Mouse (Mus musculus) left cerebral cortex, postnatal 4 days (tissue): ENCODE data around the gene Fam160b1. TPM values are rescaled to one million over a fixed set of nuclear protein-coding genes. Genes with fewer than 3 reads are reported as not detected.
A peak's percentile ranks its signal among the peaks of the same experiment; 100 is the strongest.

Source experiments
- DNase-seq: peaks from one replicate; pipeline ENCODE4 v3.0.0-alpha.2; 2022
- intact Hi-C: fragments of 180-260 bp; cut with DNase I; formaldehyde crosslinking; loops from one replicate; pipeline ENCODE4 v1.15.1; 2025
- total RNA-seq, 2 experiments: library from RNA; stranded (reverse); gene quantifications; 2 replicates each; pipeline ENCODE4 v1.2.3; 2021

The Fam160b1 gene
- total RNA-seq, 2 experiments from 2014 or later = 27.9 to 30.4 TPM

DNA sequence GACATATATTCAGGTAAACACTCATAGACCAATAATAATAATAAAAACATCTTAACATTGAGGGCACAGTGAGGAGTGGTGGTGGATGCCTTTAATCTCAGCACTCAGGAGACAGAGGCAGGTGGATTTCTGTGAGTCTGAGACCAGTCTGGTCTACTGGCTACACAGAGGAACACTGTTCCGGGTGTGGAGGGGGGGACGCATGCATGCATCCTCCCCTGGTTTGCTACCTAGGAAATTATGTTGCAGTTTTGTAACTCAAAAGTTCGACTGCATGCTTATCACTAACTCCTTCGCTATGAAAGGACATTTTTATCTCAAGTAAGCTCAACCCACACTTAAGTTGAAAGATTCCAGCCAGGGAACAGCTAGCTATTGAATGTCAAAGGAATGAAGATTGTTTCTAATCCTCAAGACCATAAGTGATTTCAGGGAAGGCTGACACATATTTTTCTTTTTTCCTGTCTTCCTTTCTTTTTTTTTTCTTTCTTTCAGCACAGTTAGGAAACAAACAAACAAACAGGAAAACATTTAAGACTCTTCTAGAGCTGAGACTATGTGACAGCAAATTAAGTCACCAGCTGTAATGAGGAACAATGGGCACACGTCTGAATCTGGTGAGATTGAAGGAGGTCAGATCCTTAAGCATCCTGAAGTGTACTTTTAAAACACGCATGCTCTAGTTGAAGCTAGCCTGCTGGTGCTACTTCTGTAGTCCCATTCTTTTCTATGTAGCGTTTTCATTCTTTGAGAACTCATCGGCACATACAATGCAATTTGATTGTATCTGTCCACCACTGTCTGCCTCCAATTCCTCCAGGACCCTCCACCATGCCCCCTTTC lies 19.4 kb upstream of the Fam160b1 start:
- no peak for DNase-seq
- intact Hi-C loops = no loop called here

DNA sequence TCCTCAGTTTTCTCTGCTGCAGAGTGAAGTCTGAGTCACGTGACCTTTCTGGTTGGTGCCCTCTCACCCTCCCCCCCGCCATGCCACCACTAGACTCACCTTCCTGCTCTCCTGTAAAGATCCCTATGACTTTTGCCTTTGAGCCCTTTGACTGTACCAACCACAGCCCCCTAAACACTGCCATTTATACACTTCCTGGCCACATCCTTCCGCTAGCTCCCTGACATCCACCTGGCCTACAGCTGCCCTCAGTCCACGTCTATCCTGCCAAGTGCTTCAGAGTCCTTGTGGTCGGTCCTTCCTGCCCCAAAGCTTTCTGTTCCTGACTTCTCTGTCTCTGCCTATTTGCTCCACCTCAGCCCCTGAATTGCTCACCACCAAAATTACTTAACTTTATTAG lies 16.6 kb upstream of the Fam160b1 start:
- intact Hi-C loops = no loop called here
- DNase-seq = no peak

DNA sequence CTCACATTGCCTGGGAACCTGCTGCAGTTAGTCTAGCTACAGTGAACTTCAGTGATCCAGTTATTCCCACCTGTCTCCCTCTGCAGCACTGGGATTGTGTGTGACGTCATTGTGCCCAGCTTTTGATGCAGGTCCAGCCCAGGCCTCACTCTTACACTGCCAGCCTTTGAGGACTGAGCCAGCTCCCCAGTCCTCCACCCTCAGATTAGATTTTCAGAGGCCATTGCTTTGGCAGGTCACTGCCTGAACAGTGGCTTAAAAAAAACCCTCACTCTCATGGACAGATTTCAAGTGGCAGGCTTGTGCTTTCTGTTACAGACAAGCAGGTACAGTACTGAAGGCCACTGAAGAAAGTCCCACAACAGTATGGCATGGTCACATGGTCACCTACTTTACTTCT lies 15.8 kb upstream of the Fam160b1 start:
- intact Hi-C loops = no loop called here
- no peak for DNase-seq

DNA sequence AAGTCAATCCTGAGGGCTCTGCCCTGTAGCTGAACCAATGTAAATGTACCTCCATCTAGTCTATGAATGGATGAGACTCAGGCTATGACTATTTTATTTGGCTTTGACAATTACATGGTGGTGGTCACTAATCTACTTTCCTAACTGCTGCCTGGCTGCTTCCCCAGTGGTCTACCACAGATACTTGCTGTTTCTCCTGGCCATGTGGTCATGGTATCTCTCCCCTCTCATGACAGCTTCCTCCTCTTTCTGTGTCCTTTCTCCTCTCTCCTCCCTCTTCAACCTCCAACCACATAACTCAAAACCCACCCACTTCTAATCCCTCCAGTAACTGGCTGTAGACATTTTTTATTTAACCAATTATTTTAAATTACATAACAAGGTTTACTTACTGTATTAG lies 11.4 kb upstream of the Fam160b1 start:
- intact Hi-C loops = no loop called here
- no peak for DNase-seq

DNA sequence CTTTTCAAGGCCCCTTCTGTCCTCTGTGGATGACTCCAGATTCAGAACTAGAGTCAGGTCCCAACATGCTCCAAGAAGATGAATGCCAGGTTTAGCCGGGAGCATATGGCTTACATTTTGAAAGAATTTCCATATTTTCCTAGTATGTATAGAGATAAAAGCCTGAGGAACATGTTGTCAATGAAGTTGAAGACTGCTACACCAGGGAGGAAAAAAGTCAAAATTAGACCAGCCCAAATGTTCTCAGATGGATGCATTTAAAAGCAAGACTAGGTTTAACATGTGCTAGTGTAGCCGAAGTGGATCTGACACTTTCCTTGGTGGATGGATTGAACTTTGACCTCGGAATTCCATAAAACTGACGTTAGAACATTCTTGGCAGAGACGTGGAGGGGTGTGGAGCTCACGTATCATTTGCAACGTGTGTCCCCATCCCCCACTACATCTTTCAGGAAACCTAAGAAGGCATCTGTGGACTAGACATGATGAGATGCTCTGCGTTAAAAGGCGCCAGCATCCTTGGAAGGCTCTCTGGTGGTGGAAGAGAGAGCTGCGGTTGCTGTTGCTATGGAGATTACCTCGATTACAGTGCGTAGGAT lies 8.0 kb upstream of the Fam160b1 start:
- intact Hi-C loops = no loop called here
- DNase-seq = no peak

DNA sequence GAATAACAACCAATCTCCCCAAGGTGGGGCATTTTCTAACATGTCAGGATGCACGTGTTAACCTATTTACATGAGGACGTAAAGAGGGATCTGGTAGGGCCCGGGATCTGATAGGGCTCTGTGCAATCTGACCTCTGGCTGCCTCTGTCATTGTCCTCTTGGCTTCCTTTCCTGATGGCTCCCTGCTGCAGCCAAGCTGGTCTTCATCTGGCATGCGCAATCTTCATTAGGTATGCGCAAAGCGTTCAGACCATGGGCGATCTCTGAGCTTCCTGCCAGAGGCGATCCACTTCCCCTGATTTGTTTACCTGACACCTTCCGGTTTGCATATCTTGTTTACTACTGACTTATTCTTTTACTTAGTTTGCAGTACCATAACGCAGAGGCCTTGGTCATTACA lies 7.3 kb upstream of the Fam160b1 start:
- intact Hi-C loops = no loop called here
- DNase-seq = no peak

DNA sequence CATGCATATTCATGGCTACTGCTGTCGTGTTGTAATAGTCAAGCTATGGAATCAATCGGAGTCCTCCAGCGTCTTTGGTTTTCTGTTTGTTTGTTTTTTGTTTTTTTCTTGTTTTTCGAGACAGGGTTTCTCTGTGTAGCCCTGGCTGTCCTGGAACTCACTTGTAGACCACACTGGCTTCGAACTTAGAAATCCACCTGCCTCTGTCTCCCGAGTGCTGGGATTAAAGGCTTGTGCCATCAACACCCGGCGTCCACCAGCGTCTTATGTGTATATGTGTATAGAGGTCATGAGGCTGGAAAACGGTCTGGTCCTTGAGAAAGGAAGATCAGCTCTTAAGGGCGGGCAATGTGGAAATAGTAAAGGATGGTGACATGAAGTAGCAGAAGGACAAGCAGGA lies 6.4 kb upstream of the Fam160b1 start:
- DNase-seq = no peak
- intact Hi-C loops = no loop called here

DNA sequence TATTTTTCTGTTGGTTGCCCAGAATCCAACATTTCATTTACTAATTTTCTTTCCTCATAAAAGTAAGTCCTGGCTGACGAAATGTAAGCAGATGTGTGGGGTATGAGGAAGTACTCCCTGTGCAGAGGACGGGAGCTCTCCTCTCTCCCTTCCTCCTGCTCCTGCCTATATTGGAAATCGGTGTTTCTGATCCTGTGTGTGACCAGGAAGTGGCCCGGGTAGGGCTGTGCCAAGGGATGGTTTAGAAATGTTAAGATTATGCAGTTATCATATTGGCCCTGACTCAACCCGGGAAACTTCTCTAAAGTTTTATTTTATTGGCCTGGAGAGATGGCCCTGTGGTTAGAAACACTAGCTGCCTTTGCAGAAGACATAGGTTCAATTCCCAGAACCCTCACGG lies 5.8 kb upstream of the Fam160b1 start:
- DNase-seq = no peak
- intact Hi-C loops = no loop called here

DNA sequence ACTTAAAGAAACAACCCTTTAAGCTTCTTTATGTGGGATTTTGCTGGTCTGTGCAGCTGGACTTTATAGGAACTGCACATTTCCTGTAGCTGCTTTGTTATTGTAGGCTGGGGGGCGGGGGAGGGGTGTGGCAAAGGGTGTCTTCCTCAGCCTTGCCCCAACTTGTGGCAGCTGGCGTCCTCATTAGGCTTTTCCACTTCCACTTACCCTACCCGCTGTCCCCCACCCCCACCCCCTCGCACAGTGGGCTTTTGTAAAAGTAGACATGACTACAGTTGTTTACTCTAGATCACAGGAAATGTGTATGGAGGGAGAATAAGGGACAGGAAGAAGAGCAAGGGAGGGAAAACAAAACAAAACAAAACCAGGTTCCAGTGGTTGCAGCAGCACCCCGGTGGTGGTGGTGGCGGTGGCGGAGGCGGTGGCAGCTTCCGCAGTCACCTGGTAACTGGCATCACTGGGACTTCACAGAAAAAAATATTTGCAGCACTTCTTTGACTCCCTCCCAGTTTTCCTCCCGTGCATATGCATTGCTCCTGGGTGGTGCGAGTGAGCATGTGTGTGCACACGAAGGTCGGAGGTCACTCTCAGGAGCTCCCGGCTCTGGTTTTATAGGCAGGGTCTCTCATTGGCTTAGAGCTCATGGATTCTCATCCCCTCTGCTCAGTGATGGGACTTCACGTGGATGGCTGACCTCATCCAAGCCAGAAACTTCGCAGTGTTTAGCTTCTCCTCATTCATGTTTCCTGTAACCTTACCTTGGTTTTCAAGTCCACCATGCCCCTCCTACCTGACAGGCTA lies 4.8 kb upstream of the Fam160b1 start:
- intact Hi-C loops = no loop called here

DNA sequence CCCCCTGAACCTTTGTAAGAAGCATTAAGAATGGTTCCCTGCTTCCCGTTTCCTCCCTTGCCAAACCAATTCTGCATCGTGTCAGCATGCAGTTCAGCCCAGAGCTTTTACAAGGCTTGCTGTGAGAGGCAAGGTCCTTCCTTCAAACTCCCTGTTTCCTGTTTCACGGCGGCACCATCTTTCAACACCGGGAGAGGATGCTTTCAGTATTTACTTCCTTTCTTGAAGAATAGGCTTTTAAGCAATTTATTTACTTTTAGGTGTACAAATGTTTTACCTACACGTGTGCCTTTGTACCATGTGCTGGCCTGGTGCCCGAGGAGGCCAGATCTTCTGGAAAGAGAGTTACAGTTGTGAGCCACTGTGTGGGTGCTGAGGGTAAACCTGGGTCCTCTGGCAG lies 4.2 kb upstream of the Fam160b1 start:
- intact Hi-C loops = no loop called here
- no peak for DNase-seq

More for the DNA sequence above, 4.8 kb upstream of the Fam160b1 start:
- no peak for DNase-seq

DNA sequence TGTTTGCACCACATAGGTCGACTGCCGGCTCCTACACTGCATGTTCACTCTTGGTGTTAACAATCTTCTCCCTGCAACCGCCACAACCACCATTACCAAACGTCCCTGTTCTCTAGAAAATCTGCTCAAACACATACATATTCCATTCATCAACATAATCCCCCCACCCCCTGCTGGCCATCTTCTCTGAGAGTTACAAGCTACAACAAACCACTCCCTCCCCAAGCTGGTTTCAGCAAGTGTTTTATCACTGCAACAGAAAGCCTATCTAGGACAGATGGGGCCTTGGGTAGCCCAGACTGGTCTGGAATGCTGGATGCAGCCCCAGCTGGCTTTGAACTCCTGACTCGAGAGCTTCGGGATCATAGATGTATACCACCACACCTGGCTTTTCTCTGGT lies 3.2 kb upstream of the Fam160b1 start:
- intact Hi-C loops = no loop called here
- DNase-seq = no peak

DNA sequence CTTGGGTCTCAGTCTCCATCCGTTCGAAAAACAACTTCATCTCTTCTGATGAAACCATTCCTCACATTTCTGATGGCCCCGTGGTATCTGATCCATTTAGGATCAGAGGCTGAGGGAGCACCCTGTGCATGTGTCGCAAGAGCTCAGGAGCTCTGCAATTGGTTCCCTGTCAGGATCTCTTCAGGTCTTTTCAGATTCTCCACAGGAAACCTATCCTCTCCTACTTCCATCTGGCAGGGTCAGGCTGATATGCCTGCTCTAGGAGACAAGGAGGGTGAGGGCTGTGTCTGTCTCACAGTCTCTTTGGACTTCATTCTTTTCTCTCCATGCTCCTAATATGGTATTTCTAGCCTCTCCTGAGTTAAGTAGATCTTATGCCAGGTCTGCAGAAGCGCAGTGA lies 2.7 kb upstream of the Fam160b1 start:
- no peak for DNase-seq
- intact Hi-C loops = no loop called here

DNA sequence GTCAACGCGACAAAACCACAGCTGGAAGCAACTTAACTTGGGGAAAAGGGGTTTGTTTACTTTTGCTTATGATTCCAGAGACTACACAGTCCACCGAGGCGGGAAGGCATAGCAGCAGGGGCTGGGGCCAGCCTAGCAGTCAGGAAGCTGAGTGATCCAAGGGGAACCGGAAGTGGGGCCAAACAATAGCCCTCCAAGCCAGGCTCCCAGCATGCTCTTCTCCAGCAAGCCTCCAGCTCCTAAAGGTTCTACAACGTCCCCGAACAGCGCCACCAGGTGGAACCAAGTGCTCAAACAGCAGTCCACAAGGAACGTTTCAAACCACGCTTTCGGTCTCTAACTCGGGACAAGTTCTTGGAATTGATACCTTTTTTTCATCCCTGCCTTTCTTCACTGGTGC lies 2.2 kb upstream of the Fam160b1 start:
- intact Hi-C loops = no loop called here
- DNase-seq = peak; percentile 60

DNA sequence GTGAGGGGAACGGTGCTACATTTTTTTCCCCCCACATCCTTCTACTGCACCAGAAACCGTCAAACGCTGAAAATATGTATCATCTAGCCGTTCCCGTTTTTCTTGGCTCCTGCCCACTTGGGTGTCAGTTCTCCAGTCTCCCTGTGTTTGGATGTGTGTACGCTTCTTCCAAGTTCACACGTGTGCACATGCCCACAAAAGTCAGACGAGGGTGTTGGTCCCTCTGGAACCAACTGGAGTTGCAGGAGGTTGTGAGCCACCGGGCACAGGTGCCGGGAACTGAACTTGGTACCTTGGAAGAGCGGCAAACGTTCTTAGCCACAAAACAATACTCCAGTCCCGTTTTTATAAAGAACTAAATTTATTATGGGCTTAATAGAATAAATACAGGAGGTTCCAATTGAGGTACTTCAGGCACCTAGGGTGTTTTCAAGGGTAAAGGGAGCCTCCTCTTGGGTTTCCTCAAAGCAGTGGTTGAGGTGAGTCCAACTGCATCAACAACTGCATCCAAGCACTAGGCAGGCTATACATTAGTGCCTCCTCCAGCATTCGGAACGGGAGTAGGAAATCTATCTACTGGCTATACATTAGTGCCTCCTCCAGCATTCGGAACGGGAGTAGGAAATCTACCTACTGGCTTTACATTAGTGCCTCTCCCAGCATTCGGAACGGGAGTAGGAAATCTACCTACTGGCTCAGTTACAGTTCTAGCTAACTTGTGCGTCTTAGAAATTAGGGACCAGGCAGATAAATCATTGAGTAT lies 1.5 kb upstream of the Fam160b1 start:
- intact Hi-C loops = no loop called here
- no peak for DNase-seq

DNA sequence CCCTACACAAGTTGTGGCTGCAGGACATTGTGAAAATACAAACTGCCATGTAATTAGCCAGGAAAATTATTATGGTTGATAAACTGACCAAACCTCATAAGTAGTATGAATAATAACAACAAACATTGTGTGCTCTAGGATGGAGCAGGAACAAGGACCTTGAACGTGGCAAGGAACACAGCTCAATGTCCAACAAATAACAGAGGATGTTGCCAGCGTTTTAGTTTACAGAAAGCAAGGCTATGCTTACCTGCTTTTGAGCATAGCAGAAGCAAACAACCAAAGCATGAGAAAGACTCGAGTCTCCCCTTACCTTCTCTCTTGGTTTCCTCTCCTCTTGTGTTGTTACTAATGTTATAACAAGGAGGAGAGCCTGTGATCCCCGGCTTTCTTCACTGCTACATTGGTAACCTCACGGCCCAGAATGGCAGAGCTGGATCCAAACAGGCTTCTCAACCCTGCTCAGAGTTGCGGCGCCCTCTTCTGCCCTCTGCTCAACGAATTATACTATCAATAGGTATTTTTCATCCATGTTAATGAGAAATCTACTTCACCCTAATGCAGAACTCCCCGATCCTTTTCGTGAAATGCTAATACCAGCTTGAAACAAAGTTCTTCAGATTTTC lies 666 bp upstream of the Fam160b1 start:
- intact Hi-C loops = loop anchor here (10.0 kb wide), 1 partner anchor 275 kb away; no protein-coding TSS in a partner anchor
- DNase-seq = no peak

DNA sequence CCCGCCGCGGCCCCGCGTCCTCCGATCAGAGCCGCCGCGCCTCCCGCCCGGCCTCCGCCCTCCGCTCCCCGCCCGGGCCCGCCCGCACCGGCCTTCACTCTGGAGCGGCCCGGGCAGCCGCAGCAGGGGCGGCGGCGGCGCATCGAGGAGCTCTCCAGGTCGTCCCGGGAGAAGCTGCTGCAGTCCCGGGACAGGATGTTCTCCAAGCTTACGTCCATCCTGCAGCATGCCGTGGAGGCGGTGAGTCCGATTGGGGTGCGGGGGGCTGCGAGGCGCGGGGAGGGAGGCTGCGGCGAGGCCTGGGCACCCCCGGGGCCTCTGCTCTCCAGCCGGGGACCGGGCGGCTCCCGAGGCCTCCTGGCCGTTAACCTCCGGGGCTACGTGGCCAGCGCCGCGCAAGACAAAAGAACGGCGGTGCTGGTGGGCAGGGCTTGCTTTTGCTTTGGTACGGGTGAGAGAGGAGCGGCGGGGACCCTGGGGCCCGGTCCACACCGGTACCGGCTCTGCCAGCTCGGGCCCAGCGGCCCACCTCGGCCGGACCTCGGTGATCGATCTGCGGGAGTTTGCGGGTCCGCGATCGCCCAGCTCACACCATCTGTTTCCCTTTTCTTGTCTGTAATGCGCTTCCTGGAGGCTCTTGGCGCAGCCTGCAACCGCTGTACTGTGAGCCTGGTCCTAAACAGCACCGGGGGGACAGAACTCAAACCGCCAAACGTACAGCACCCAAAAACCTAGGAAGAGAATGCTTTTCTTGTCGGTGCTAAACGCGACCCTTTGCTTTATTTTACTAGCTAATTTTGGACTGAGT lies 855 bp downstream of the Fam160b1 start:
- DNase-seq = peak; percentile 57
- intact Hi-C loops = loop anchor here (10.0 kb wide), 1 partner anchor 273 kb away; no protein-coding TSS in a partner anchor

DNA sequence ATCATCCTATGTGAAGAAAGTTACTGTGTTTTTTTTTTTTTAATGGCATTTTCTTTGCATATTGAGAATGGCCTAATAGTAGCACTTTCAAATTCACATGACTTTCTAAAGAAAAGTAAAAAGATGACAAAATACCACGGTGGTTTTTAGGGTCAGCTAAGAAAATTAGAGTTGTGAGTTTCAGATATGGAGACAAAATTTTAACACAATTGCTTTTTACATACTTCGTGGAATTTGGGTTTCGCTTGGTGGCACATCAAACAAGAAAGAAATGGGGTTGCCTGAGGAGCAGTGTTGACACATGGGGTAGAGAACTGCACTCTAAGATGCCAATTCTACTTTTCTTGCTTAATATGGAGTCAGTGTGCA lies 1.4 kb downstream of the Fam160b1 start:
- intact Hi-C loops = loop anchor here (10.0 kb wide), 1 partner anchor 273 kb away; no protein-coding TSS in a partner anchor

DNA sequence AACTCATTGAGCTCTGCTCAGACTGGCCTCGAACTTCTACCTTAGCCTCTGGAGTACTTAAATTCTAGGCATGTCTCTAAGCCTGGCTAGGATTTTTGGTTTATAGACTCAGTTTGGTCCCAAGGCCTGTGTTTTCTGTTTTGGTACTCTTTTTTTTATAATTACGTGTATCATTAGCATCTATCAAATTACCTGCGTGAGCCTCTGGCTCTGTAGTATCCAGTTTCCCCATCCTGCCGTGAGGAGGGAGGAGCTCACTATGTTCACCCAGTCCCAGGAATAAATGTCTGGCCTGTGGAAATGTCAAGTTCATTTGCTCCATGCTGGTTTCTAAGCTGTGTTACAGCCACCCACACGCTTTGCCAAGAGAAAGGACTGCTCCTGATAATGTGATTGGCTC lies 2.1 kb downstream of the Fam160b1 start:
- DNase-seq = no peak
- intact Hi-C loops = loop anchor here (10.0 kb wide), 1 partner anchor 272 kb away; no protein-coding TSS in a partner anchor

More for the DNA sequence above, 1.4 kb downstream of the Fam160b1 start:
- DNase-seq = no peak

DNA sequence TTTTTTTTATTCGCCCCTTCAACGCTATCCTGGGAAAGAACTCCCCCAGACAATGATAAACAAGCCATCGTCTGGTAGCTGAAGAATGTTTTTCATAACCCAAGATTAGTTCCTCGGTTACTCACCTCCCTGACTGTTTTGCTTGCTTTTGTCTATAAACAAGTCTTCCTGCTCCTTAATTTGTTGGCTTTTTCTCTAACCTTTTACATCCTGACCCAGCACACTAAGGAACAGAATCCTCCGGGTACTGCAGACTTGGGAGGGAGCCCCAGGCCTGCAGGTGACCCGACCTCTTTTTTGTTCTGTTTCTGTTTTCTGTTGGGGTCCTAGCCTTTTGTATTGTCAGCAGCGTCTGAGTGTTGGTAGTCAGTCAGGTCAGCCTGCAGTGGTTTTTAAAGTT lies 2.6 kb downstream of the Fam160b1 start:
- intact Hi-C loops = loop anchor here (10.0 kb wide), 1 partner anchor 272 kb away; no protein-coding TSS in a partner anchor
- no peak for DNase-seq
